Mouse (Mus musculus) lung, adult 2 months (tissue): ENCODE results near the gene Nap1l4. TPM values are rescaled to one million over a fixed set of nuclear protein-coding genes. Genes with fewer than 3 reads are reported as not detected.
A peak's percentile ranks its signal among the peaks of the same experiment; 100 is the strongest.

Source experiments
- DNase-seq: peaks from one replicate; pipeline ENCODE4 v3.0.0; 2022
- H3K4me1 ChIP-seq: fragments of 200-500 bp; 2 replicates; pipeline ENCODE4 v1.6.1; 2011; ENCODE audit warnings: low read length; ENCODE audit not compliant: control insufficient read depth, insufficient read depth
- H3K4me3 ChIP-seq: fragments of 200-500 bp; replicated peaks from 2 replicates; pipeline ENCODE3; 2011; ENCODE audit warnings: low read depth, mild to moderate bottlenecking, control low read depth, low read length; ENCODE audit errors: extremely low read depth
- CTCF ChIP-seq: fragments of 200-500 bp; IDR thresholded peaks from 2 replicates; pipeline ENCODE4 v1.5.1; 2011; ENCODE audit warnings: mild to moderate bottlenecking, low read length, control low read depth; ENCODE audit not compliant: insufficient read depth
- POLR2A ChIP-seq: fragments of 200-500 bp; IDR thresholded peaks from 2 replicates; pipeline ENCODE4 v1.6.1; 2011; ENCODE audit warnings: low read depth, mild to moderate bottlenecking, control low read depth, low read length, borderline replicate concordance; ENCODE audit errors: extremely low read depth
- WGBS: fragments of 180-500 bp; shearing (Covaris S2); methylation state at CpG from one replicate; pipeline ENCODE4 v1.1.7; 2018; 5-methylcytosine and 5-hydroxymethylcytosine counted together
- polyA plus RNA-seq: library from polyadenylated mRNA; depleted of rRNA; stranded (reverse); fragments of >200 nt; gene quantifications from 2 replicates; pipeline ENCODE4 v1.2.3, GENCODE M21; 2012

Nap1l4 gene
- polyA plus RNA-seq, 1 experiment = 57.7 TPM

GRCm38 (mm10) chr7:143505823-143506222 is 43.1 kb downstream of the Nap1l4 start:
- 23% methylated on average over 11 of the region's 11 CpGs for WGBS
- peak; percentile 79 for DNase-seq
- Histone ChIP-seq H3K4me1 (peaks cover 9% of the 10 kb centered on the region), H3K4me3 (no peak overlapping the region)
- TF ChIP-seq CTCF (peak; percentile 68), POLR2A (no peak)

GRCm38 (mm10) chr7:143505411-143505810 is 43.5 kb downstream of the Nap1l4 start:
- no peak overlapping the region for H3K4me3 ChIP-seq
- peaks cover 9% of the 10 kb centered on the region for H3K4me1 ChIP-seq
- TF ChIP-seq CTCF (no peak), POLR2A (no peak)
- no peak for DNase-seq
- WGBS = 78% methylated on average over 2 of the region's 2 CpGs

GRCm38 (mm10) chr7:143503926-143504325 is 45.0 kb downstream of the Nap1l4 start:
- no peak for TF ChIP-seq POLR2A
- no peak for TF ChIP-seq CTCF
- WGBS = 75% methylated on average over 6 of the region's 6 CpGs
- Histone ChIP-seq H3K4me3 (no peak overlapping the region), H3K4me1 (peaks cover 9% of the 10 kb centered on the region)
- DNase-seq = no peak

GRCm38 (mm10) chr7:143502418-143503200 is 46.3 kb downstream of the Nap1l4 start, which contains the start of gene Phlda2:
Phlda2 (minus strand) TSS chr7:143503150.
- TF ChIP-seq POLR2A (no peak), CTCF (no peak)
- WGBS = 3% methylated on average over 51 of the region's 51 CpGs
- peaks cover 9% of the 10 kb centered on the region for H3K4me1 ChIP-seq
- peak; percentile 56 for DNase-seq
- H3K4me3 ChIP-seq = peak within 1 kb of the TSS; percentile 66

GRCm38 (mm10) chr7:143501643-143502417 is 47.1 kb downstream of the Nap1l4 start:
- TF ChIP-seq CTCF (no peak), POLR2A (no peak)
- DNase-seq = peak; percentile 69
- Histone ChIP-seq H3K4me3 (peak overlapping the region; percentile 66), H3K4me1 (peaks cover 9% of the 10 kb centered on the region)
- 3% methylated on average over 55 of the region's 55 CpGs for whole genome bisulfite sequencing

GRCm38 (mm10) chr7:143500912-143501311 is 48.0 kb downstream of the Nap1l4 start:
- WGBS = 37% methylated on average over 2 of the region's 2 CpGs
- Histone ChIP-seq H3K4me1 (peaks cover 9% of the 10 kb centered on the region), H3K4me3 (no peak overlapping the region)
- TF ChIP-seq POLR2A (no peak), CTCF (no peak)
- DNase-seq = peak; percentile 12

GRCm38 (mm10) chr7:143498584-143498983 is 50.3 kb downstream of the Nap1l4 start:
- H3K4me1 ChIP-seq = peaks cover 9% of the 10 kb centered on the region
- no peak for DNase-seq
- 97% methylated on average over 4 of the region's 4 CpGs for WGBS
- H3K4me3 ChIP-seq = no peak overlapping the region
- TF ChIP-seq CTCF = no peak
- TF ChIP-seq POLR2A = no peak

- DNase-seq = no peak
- WGBS = 64% methylated on average over 8 of the region's 8 CpGs
Measured at GRCm38 (mm10) chr7:143495104-143495961, 53.6 kb downstream of the Nap1l4 start.

GRCm38 (mm10) chr7:143493616-143494126 is 55.2 kb downstream of the Nap1l4 start:
- DNase-seq = no peak
- H3K4me1 ChIP-seq = no peaks in the 10 kb centered on the region
- TF ChIP-seq POLR2A (no peak), CTCF (no peak)

More at GRCm38 (mm10) chr7:143495104-143495961, 53.6 kb downstream of the Nap1l4 start:
- no peak for TF ChIP-seq POLR2A
- no peak for TF ChIP-seq CTCF
- no peak overlapping the region for H3K4me3 ChIP-seq
- H3K4me1 ChIP-seq = no peaks in the 10 kb centered on the region

More at GRCm38 (mm10) chr7:143493616-143494126, 55.2 kb downstream of the Nap1l4 start:
- H3K4me3 ChIP-seq = no peak overlapping the region
- 67% methylated on average over 6 of the region's 6 CpGs for WGBS
